Mouse (Mus musculus) heart, adult 2 months (tissue): ENCODE results near the gene Opn4.

Experiments used
- CTCF ChIP-seq: fragments of 200-600 bp; IDR thresholded peaks from 2 replicates; pipeline ENCODE4 v1.8.1; 2022; ENCODE audit warnings: antibody characterized with exemption, mild to moderate bottlenecking, moderate library complexity
- POLR2A ChIP-seq: fragments of 200-500 bp; IDR thresholded peaks from 2 replicates; pipeline ENCODE4 v1.6.1; 2011; ENCODE audit warnings: mild to moderate bottlenecking, low read depth, low read length, control low read depth; ENCODE audit not compliant: insufficient read depth

DNA sequence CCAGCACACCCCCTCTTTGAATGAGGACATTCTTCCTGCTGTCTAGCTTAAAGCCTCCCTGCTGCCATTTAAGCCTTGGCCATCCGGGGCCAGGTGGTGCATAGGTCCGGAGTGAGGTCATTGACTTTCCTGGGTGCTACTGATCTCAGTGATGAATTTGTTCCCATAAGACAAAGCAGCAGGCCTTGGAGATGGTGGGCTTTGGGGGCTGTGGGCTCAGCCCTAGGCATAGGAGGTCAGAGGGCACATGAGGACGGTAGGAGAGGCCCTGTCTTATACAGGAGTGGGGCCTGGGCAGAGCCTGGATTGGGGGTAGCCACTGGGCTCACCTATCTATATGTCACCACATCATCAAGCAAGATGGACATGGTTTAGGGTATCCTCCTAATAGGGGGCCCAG, 13.1 kb downstream of the Opn4 start:
- no peak for TF ChIP-seq CTCF
- TF ChIP-seq POLR2A, result no peak; the same call in none of the 2 replicates
